Mouse (Mus musculus): ENCODE data around the gene Phf23.

Gene Phf23

GRCm38 (mm10) chr11:69970775-69971174, 24.8 kb upstream of the Phf23 start:
- no peak for DNase-seq (ENCODE audit: low spot score)

DNA sequence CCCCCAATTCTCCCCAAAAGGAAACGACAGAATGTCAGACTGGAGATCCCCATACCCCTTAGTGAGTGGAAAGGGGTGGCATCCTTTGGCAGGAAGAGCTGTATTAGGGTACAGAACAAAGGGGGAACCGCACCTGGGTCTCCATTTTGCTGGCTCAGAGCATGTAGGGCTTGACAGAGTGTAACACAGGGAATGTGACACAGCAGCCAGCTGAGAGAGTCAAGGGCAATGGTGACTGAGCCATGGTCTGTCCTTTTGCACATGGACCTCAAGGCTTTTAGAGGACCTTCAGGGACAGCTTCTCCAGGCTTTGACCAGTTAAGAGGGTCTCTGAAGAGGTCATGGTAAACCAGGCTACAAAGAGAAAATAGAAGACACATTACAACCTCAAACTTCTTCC, 20.7 kb upstream of the Phf23 start:
- DNase-seq (ENCODE audit: low spot score), result no peak

DNA sequence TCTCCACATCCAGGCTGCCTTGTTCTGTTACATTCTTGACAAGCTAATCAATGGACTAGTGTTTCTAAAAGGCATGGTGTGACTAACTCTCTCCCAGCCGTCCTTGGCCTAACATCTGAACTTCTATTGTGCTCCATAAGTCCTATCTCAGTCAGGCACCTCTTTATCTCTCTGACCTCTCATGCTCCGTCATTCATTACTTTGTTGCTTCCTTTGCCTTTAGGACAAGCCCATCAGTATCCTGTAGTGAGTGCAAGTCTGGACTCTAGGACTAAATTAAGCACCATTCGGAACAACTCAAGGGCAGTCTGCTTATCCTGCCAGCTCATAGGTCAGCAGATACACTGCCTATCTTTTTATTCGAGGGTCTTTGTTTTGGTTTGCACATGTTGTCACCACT, 19.3 kb upstream of the Phf23 start:
- DNase-seq (ENCODE audit: low spot score), result no peak

DNA sequence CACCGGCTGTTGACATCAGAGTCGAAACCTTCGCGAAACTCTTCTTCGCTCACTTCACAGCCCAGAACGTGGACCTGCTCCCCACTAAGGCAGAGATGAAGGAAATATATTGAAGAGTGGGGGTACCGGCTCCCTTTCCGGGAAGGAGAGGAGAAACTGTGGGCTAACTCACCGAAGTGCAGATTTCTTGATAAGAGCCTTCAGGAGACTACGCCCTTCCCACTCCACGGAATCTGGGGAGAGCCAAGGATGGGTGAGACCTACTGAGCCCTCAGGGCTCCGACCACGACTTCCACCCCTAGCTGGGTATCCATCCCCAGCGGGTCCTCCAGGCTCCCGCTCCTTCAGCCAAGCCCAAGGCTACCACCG, 15.8 kb upstream of the Phf23 start:
- no peak for DNase-seq (ENCODE audit: low spot score)

- DNase-seq (ENCODE audit: low spot score), result peak; percentile 98
Observed at GRCm38 (mm10) chr11:69980196-69981140, 15.1 kb upstream of the Phf23 start.

DNA sequence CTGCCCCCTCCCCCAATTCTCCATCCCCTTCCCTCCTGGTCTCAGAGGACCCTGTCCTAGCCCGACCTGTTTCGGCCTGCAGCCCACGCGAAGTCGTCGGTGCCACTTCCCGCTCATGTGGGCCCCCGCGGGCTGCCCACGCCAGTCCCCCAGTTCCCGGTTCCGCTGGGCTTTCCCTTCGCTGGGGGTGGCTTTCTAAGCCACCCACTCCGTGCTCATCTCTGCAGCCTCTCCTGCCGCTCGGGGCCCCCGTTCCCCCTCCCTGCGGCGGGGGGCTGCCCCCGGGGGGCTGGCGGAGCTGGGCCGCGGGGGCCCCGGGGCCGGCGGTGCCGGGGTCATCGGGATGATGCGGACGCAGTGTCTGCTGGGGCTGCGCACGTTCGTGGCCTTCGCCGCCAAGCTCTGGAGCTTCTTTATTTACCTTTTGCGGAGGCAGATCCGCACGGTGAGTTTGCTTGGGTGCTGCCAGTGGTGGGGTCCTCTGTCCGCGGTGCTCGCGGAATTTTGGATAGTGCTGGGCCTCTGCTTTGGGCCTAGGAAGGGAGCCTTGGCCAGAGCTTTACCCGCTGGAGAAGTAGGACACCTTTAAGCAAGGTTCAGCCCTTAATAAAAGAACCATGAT, 14.3 kb upstream of the Phf23 start, which contains the start of gene Ctdnep1:
Gene Ctdnep1 (plus strand): TSS at position 16 of the 622 bp plus-strand sequence.
- DNase-seq (ENCODE audit: low spot score), result peak; percentile 49

- DNase-seq (ENCODE audit: low spot score), result no peak
Observed at GRCm38 (mm10) chr11:69982225-69982624, 13.4 kb upstream of the Phf23 start, which contains the start of gene Elp5. Gene Elp5, minus strand, starts transcription at chr11:69982517.

GRCm38 (mm10) chr11:69982877-69983276, 12.7 kb upstream of the Phf23 start:
- DNase-seq (ENCODE audit: low spot score), result no peak

DNA sequence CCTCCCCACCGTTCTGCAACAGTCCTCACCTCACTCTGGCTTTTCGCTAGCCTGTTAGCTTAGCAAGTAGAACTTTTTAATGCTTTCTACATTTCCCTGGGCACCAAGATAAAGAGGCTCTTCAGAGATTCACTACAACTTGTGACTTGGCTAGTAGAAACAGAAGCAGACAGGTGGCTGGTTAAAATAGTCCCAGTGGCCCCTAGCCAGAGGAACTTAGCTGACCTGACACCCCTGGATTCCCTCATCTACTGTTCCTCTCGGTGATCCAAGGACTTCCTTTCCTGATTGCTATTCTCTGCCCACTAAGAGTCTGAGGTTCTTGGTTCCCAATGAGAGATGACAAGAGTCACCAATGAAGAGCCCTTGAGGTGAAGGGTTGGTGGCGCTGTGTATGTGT, 12.2 kb upstream of the Phf23 start:
- DNase-seq (ENCODE audit: low spot score), result no peak

DNA sequence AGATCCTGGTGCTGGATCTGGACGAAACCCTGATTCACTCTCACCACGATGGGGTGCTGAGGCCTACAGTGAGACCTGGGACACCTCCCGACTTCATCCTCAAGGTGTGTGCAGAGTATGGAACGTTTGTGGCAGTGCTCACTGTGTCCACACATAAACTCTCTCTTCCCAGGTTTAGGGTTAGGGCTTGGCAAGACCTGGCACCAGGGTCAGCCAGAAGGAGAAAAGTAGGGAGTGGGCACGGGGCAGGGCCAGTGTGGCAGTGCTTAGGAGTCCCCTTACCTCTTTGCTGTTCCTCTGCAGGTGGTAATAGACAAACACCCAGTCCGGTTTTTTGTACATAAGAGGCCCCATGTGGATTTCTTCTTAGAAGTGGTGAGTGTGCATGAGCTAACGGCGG, 11.1 kb upstream of the Phf23 start:
- DNase-seq (ENCODE audit: low spot score), result no peak

- no peak for DNase-seq (ENCODE audit: low spot score)
Observed at GRCm38 (mm10) chr11:69989949-69990348, 5.6 kb upstream of the Phf23 start.

DNA sequence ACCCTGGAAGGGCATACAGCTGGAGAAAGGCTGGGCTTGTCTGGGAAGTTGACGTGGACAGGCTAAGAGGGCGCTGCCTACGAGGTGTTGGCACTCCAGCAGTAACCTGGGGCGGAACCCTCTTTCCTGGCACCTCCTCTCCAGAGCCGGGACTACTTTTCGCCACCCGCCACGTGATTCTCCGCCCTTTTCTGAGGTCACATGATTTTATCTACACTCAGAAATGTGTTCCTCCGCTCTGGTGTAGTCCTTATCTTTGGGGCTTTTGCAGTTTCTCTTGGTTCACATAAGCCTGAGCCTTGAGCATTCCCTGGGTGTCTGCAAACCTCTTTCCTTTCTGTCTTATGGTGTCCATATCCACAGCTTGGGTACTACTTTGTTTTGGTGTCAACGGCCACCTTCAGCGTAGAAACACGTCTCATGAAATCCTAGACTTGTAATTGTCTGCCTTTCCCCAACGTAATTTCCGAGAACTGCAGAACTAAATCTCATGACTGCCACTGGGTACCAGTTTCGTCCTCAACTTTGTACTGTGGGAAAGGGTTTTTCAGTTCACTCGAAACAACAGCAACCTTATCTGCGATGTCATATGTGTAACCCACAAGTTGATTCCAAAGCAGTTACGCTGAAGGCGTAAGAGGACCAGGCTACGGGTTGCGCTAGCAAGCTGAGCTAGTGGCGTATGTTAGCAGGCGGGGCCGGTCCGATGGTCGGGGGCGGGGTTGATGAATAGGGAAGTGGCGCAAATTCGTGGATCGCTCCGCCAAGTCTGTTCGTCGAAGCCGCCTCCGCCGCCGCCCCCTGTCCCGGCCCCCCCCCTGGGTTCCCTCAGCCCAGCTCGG, 4.5 kb upstream of the Phf23 start, which contains the start of gene Gabarap:
Gene Gabarap (plus strand): TSS at position 294 of the 842 bp plus-strand sequence.
- DNase-seq (ENCODE audit: low spot score), result peak; percentile 94

DNA sequence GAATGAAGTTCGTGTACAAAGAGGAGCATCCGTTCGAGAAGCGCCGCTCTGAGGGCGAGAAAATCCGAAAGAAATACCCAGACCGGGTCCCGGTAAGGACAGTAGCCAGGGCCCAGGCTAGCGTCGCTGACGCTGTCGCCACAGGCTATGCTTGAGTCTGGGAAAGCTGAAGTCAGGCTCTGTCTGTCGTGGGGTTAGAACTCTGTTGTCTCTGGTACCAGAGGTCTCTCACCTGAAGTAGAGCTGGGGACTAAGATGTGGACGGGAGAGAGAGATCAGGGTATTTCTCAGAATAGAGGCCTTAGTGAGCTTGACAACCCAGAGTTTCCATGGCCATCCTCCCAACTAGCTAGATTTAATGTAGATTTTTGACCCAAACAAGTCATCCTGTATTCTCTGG, 3.9 kb upstream of the Phf23 start:
- no peak for DNase-seq (ENCODE audit: low spot score)

DNA sequence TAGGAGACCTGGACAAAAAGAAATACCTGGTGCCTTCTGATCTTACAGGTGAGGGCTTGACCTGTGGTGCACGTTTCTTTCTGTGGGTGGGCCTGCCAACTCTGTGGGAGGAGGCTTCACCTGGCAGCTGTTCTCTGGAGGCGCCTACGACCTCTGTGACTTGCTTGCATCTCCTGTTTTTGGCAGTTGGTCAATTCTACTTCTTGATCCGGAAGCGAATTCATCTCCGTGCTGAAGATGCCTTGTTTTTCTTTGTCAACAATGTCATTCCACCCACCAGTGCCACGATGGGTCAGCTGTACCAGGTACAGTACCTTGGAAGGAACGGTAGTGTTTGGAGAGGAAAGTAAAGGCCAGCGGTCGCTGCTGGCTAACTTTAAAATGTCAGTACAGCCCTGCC, 3.2 kb upstream of the Phf23 start:
- no peak for DNase-seq (ENCODE audit: low spot score)

- no peak for DNase-seq (ENCODE audit: low spot score)
Observed at GRCm38 (mm10) chr11:69992932-69993331, 2.6 kb upstream of the Phf23 start.

GRCm38 (mm10) chr11:69994401-69995090, 1.0 kb upstream of the Phf23 start:
- no peak for DNase-seq (ENCODE audit: low spot score)

DNA sequence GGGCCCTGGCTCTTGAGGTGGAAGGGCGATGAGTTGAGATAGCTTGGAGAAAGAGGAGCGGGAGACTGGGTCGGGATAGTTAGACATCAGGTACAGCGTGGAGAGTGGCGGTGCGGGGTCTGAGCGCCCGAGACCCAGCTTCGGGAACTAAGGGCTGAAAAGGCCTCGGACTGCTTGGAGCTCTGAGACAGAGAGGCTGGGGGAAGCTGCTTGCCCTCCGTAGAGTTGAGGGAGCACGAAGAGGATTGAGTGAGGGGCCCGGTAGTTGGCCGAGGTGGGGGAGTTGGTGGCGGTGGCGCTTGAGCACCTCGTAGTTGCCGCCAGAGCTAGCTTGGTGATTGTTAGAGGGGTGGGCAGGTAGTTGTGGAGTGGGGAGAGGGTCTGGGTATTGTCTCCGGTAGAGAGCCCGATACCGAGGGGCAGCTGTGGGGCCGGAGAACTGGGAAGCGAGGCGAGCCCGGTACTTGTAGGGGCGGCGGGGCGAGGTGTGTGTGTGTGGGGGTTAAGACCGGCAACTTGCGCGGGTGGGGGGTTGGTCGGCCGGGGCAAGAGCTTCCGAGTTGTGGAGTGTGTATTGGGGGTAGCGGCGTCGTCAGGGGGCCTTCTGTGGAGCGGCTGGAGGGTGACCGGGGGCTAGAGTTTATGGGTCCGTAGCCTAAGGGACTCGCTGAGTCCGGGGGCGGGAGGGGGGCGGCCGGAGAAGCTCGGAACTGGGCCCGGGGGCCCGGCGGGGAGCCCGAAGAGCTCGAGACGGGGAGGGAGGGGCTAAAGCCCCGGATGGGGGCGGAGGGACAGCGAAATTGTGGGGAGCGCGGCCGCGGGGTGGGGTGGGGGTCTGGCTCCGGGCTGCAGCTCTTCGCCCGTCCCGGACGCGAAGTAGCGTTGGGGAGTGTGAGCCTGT, 834 bp downstream of the Phf23 start:
- DNase-seq (ENCODE audit: low spot score), result peak; percentile 58

- DNase-seq (ENCODE audit: low spot score), result peak; percentile 93
Observed at GRCm38 (mm10) chr11:69997070-69997509, 1.5 kb downstream of the Phf23 start.

DNA sequence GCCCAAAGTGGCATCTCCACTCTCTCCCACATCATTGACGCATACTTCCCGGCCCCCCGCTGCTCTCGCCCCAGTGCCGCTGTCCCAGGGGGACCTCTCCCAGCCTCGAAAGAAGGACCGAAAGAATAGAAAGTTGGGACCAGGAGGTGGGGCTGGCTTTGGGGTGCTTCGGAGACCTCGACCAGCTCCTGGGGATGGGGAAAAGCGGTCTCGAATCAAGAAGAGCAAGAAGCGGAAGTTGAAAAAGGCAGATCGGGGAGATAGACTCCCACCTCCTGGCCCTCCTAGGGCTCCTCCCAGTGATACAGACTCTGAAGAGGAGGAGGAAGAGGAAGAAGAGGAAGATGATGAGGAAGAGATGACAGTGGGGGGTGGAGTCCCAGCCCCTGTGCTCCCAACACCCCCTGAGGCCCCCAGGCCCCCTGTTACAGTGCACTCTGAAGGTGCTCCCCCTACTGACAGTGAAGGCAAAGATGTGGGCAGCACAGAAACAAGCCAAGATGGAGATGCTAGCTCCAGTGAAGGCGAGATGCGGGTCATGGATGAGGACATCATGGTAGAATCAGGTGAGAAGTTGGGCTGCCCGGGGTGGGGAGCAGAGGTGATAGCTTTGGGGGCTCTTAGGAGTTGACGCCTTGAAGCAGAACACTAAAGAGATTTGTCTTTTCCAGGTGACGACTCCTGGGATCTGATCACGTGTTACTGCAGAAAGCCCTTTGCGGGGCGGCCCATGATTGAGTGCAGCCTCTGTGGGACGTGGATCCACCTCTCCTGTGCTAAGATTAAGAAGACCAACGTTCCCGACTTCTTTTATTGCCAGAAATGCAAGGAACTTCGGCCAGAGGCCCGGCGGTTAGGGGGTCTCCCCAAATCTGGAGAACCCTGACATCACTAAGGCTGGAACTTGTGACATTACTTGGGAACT, 3.3 kb downstream of the Phf23 start:
- no peak for DNase-seq (ENCODE audit: low spot score)

All from ovary, postnatal 36 days (tissue).